Mouse (Mus musculus) limb, embryonic 11.5 days (tissue): Measurements from ENCODE around the gene Tsc1. TPM values are rescaled to one million over a fixed set of nuclear protein-coding genes. Genes with fewer than 3 reads are reported as not detected.

Experiments
- ATAC-seq: fragments of 200-750 bp; cut with Nextera tagmentation; 2 replicates; pipeline ENCODE4 v1.8.0; 2017; ENCODE audit warnings: low read depth; ENCODE audit not compliant: insufficient number of reproducible peaks, low FRiP score, low TSS enrichment
- DNase-seq: peaks from one replicate; pipeline ENCODE4 v3.0.0-alpha.2; 2015; ENCODE audit warnings: low spot score
- H3K27ac ChIP-seq: fragments of 300-500 bp; sonication (generic); replicated peaks from 2 replicates; pipeline ENCODE4 v1.5.1; 2014; ENCODE audit warnings: low read depth, mild to moderate bottlenecking, low read length
- H3K27me3 ChIP-seq: fragments of 300-500 bp; sonication (generic); 2 replicates; pipeline ENCODE4 v1.6.1; 2014; ENCODE audit warnings: mild to moderate bottlenecking, low read length, mixed read lengths; ENCODE audit not compliant: control insufficient read depth, insufficient read depth
- H3K36me3 ChIP-seq: fragments of 300-500 bp; sonication (generic); 2 replicates; pipeline ENCODE4 v1.6.1; 2014; ENCODE audit warnings: mild to moderate bottlenecking, low read length, moderate library complexity, mixed read lengths; ENCODE audit not compliant: control insufficient read depth, insufficient read depth
- H3K4me1 ChIP-seq: fragments of 300-500 bp; sonication (generic); 2 replicates; pipeline ENCODE4 v1.6.1; 2014; ENCODE audit warnings: low read length, mixed read lengths; ENCODE audit not compliant: control insufficient read depth, insufficient read depth
- H3K4me2 ChIP-seq: fragments of 300-500 bp; sonication (generic); 2 replicates; pipeline ENCODE4 v1.6.1; 2014; ENCODE audit warnings: low read depth, mild to moderate bottlenecking, moderate library complexity; ENCODE audit not compliant: severe bottlenecking
- H3K4me3 ChIP-seq: fragments of 300-500 bp; sonication (generic); 2 replicates; pipeline ENCODE4 v1.5.1; 2014; ENCODE audit warnings: low read depth, low read length
- H3K9ac ChIP-seq: fragments of 300-500 bp; sonication (generic); 2 replicates; pipeline ENCODE4 v1.6.1; 2014; ENCODE audit warnings: mild to moderate bottlenecking, low read length
- H3K9me3 ChIP-seq: fragments of 300-500 bp; sonication (generic); 2 replicates; pipeline ENCODE4 v1.6.1; 2016; ENCODE audit warnings: low read length; ENCODE audit not compliant: control insufficient read depth
- WGBS: fragments of 180-500 bp; shearing (Covaris S2); extraction: QIAGEN DNeasy Blood & Tissue Kit; methylation state at CpG from one replicate; pipeline ENCODE4 v1.1.7; 2014; 5-methylcytosine and 5-hydroxymethylcytosine counted together
- polyA plus RNA-seq: library from polyadenylated mRNA; unstranded; fragments of >200 nt; fragmentation: Nextera tagmentation; extraction: Ambion mirVana; gene quantifications from 2 replicates; pipeline ENCODE4 v1.2.1, GENCODE M21; 2014

Tsc1 gene
- polyA plus RNA-seq, 1 experiment from 2014 or later: 23.2 TPM

GRCm38 (mm10) chr2:28601720-28602590, 39.1 kb upstream of the Tsc1 start:
- Histone ChIP-seq H3K4me1 (no peaks in the 10 kb centered on the region), H3K27me3 (no peaks in the 10 kb centered on the region), H3K4me2 (no peak overlapping the region), H3K4me3 (no peak overlapping the region), H3K9me3 (no peaks in the 10 kb centered on the region), H3K36me3 (no peaks in the 10 kb centered on the region), H3K27ac (no peak overlapping the region), H3K9ac (no peak overlapping the region)
- DNase-seq (no peak), ATAC-seq (no peak)
- WGBS: 65% methylated on average over 12 of the region's 12 CpGs

- H3K9me3 ChIP-seq: no peaks in the 10 kb centered on the region
- no peak for ATAC-seq
- 90% methylated on average over 5 of the region's 5 CpGs for WGBS
Observed at GRCm38 (mm10) chr2:28603542-28603941, 37.5 kb upstream of the Tsc1 start.

GRCm38 (mm10) chr2:28605789-28606541, 35.1 kb upstream of the Tsc1 start:
- Histone ChIP-seq H3K27ac (no peak overlapping the region), H3K9ac (no peak overlapping the region), H3K4me1 (peaks cover 3% of the 10 kb centered on the region; the same call in 1 of the 2 replicates), H3K4me3 (no peak overlapping the region), H3K9me3 (no peaks in the 10 kb centered on the region), H3K36me3 (no peaks in the 10 kb centered on the region), H3K27me3 (no peaks in the 10 kb centered on the region), H3K4me2 (no peak overlapping the region)
- DNase-seq (no peak), ATAC-seq (no peak)
- WGBS: 72% methylated on average over 14 of the region's 14 CpGs

More at GRCm38 (mm10) chr2:28603542-28603941, 37.5 kb upstream of the Tsc1 start:
- H3K4me1 ChIP-seq: peaks cover 3% of the 10 kb centered on the region; the same call in 1 of the 2 replicates
- DNase-seq: no peak
- no peak overlapping the region for H3K4me3 ChIP-seq
- no peaks in the 10 kb centered on the region for H3K36me3 ChIP-seq
- no peak overlapping the region for H3K27ac ChIP-seq
- no peak overlapping the region for H3K9ac ChIP-seq
- H3K27me3 ChIP-seq: no peaks in the 10 kb centered on the region
- H3K4me2 ChIP-seq: no peak overlapping the region

GRCm38 (mm10) chr2:28606601-28607340, 34.3 kb upstream of the Tsc1 start:
- Histone ChIP-seq H3K4me2 (no peak overlapping the region), H3K9me3 (no peaks in the 10 kb centered on the region), H3K4me3 (no peak overlapping the region), H3K36me3 (no peaks in the 10 kb centered on the region), H3K27me3 (no peaks in the 10 kb centered on the region), H3K9ac (no peak overlapping the region), H3K27ac (no peak overlapping the region), H3K4me1 (peaks cover 3% of the 10 kb centered on the region; the same call in 1 of the 2 replicates)
- ATAC-seq (no peak), DNase-seq (no peak)
- WGBS: 63% methylated on average over 8 of the region's 8 CpGs

GRCm38 (mm10) chr2:28607341-28608165, 33.5 kb upstream of the Tsc1 start:
- Histone ChIP-seq H3K36me3 (no peaks in the 10 kb centered on the region), H3K9me3 (no peaks in the 10 kb centered on the region), H3K9ac (no peak overlapping the region), H3K4me3 (no peak overlapping the region), H3K4me2 (no peak overlapping the region), H3K27ac (no peak overlapping the region), H3K4me1 (peaks cover 3% of the 10 kb centered on the region; the same call in 1 of the 2 replicates), H3K27me3 (no peaks in the 10 kb centered on the region)
- DNase-seq: no peak
- WGBS: 41% methylated on average over 10 of the region's 10 CpGs
- no peak for ATAC-seq

- ATAC-seq: no peak
- H3K36me3 ChIP-seq: no peaks in the 10 kb centered on the region; the same call in 1 of the 2 replicates
- no peak for DNase-seq
- H3K27me3 ChIP-seq: no peaks in the 10 kb centered on the region
- 89% methylated on average over 10 of the region's 10 CpGs for WGBS
- peaks cover 3% of the 10 kb centered on the region; the same call in 1 of the 2 replicates for H3K4me1 ChIP-seq
- no peak overlapping the region for H3K4me2 ChIP-seq
- H3K9ac ChIP-seq: no peak overlapping the region
- H3K4me3 ChIP-seq: no peak overlapping the region
- no peak overlapping the region for H3K27ac ChIP-seq
- no peaks in the 10 kb centered on the region for H3K9me3 ChIP-seq
Observed at GRCm38 (mm10) chr2:28609851-28610250, 31.2 kb upstream of the Tsc1 start.

- DNase-seq (no peak), ATAC-seq (no peak)
Observed at GRCm38 (mm10) chr2:28610716-28611406, 30.2 kb upstream of the Tsc1 start.

More at GRCm38 (mm10) chr2:28610716-28611406, 30.2 kb upstream of the Tsc1 start:
- no peak overlapping the region for H3K9ac ChIP-seq
- H3K4me1 ChIP-seq: peaks cover 3% of the 10 kb centered on the region; the same call in 1 of the 2 replicates
- H3K27me3 ChIP-seq: no peaks in the 10 kb centered on the region
- no peaks in the 10 kb centered on the region for H3K9me3 ChIP-seq
- no peak overlapping the region for H3K27ac ChIP-seq
- no peak overlapping the region for H3K4me2 ChIP-seq
- WGBS: 81% methylated on average over 12 of the region's 12 CpGs
- H3K36me3 ChIP-seq: no peaks in the 10 kb centered on the region; the same call in 1 of the 2 replicates
- H3K4me3 ChIP-seq: no peak overlapping the region
